Mouse (Mus musculus): ENCODE results near the gene Cped1. TPM values are rescaled to one million over a fixed set of nuclear protein-coding genes. Genes with fewer than 3 reads are reported as not detected.
A peak's percentile ranks its signal among the peaks of the same experiment; 100 is the strongest.

Gene Cped1
- polyA plus RNA-seq, 1 experiment from 2014 or later: 23.0 TPM

GRCm38 (mm10) chr6:22288004-22288736 lies 302.5 kb downstream of the Cped1 start, which contains the start of gene Wnt16:
TSS of gene Wnt16 (plus strand) at chr6:22288227.
- no peak within 1 kb of the TSS for H3K9ac ChIP-seq (ENCODE audit: low read depth, low read length)
- peaks cover 28% of the 10 kb centered on the region for H3K27me3 ChIP-seq (ENCODE audit: insufficient read depth, low read length)
- ATAC-seq (replicated peaks; ENCODE audit: low FRiP score, low read depth) (peak; percentile 63), DNase-seq (ENCODE audit: low spot score) (no peak)
- WGBS: 4% methylated on average over 20 of the region's 20 CpGs
- peak within 1 kb of the TSS; percentile 33 for H3K4me3 ChIP-seq (replicated peaks; ENCODE audit: low read depth, low read length)
- H3K36me3 ChIP-seq (ENCODE audit: insufficient read depth, low read length): no peaks in the 10 kb centered on the region
- no peaks in the 10 kb centered on the region for H3K9me3 ChIP-seq (replicated peaks; ENCODE audit: low read length)
- 0 out of 2 replicates have a peak, but pooled peaks cover 8% of the 10 kb centered on the region for H3K4me1 ChIP-seq (replicated peaks; ENCODE audit: insufficient read depth, low read length)
- no peak within 1 kb of the TSS for H3K27ac ChIP-seq
- peak within 1 kb of the TSS; percentile 50 for H3K4me2 ChIP-seq (ENCODE audit: low read length)
- no peak for TF ChIP-seq CTCF (IDR thresholded peaks at IDR 0.05; ENCODE audit: low read depth)

- H3K27me3 ChIP-seq (ENCODE audit: insufficient read depth, low read length): peaks cover 28% of the 10 kb centered on the region
- ATAC-seq (replicated peaks; ENCODE audit: low FRiP score, low read depth) (peak; percentile 61), DNase-seq (ENCODE audit: low spot score) (peak; percentile 33)
- 1% methylated on average over 38 of the region's 38 CpGs for WGBS
- peak; percentile 51 for TF ChIP-seq CTCF (IDR thresholded peaks at IDR 0.05; ENCODE audit: low read depth)
- H3K27ac ChIP-seq: no peak overlapping the region
- no peaks in the 10 kb centered on the region for H3K9me3 ChIP-seq (replicated peaks; ENCODE audit: low read length)
- H3K9ac ChIP-seq (ENCODE audit: low read depth, low read length): no peak overlapping the region
- H3K36me3 ChIP-seq (ENCODE audit: insufficient read depth, low read length): no peaks in the 10 kb centered on the region
- peak overlapping the region; percentile 50 for H3K4me2 ChIP-seq (ENCODE audit: low read length)
- H3K4me1 ChIP-seq (replicated peaks; ENCODE audit: insufficient read depth, low read length): 0 out of 2 replicates have a peak, but pooled peaks cover 8% of the 10 kb centered on the region
- peak overlapping the region; percentile 33 for H3K4me3 ChIP-seq (replicated peaks; ENCODE audit: low read depth, low read length)
These were observed 303.2 kb downstream of the Cped1 start for GRCm38 (mm10) chr6:22288737-22289460.

GRCm38 (mm10) chr6:22289461-22290021 lies 303.8 kb downstream of the Cped1 start:
- peaks cover 28% of the 10 kb centered on the region for H3K27me3 ChIP-seq (ENCODE audit: insufficient read depth, low read length)
- no peak overlapping the region for H3K27ac ChIP-seq
- no peak for ATAC-seq (replicated peaks; ENCODE audit: low FRiP score, low read depth)
- H3K4me2 ChIP-seq (ENCODE audit: low read length): peak overlapping the region; percentile 50
- H3K9me3 ChIP-seq (replicated peaks; ENCODE audit: low read length): no peaks in the 10 kb centered on the region
- peak overlapping the region; percentile 33 for H3K4me3 ChIP-seq (replicated peaks; ENCODE audit: low read depth, low read length)
- H3K4me1 ChIP-seq (replicated peaks; ENCODE audit: insufficient read depth, low read length): 0 out of 2 replicates have a peak, but pooled peaks cover 8% of the 10 kb centered on the region
- WGBS: 2% methylated on average over 21 of the region's 21 CpGs
- no peaks in the 10 kb centered on the region for H3K36me3 ChIP-seq (ENCODE audit: insufficient read depth, low read length)
- H3K9ac ChIP-seq (ENCODE audit: low read depth, low read length): no peak overlapping the region
- no peak for DNase-seq (ENCODE audit: low spot score)
- TF ChIP-seq CTCF (IDR thresholded peaks at IDR 0.05; ENCODE audit: low read depth): no peak

- Histone ChIP-seq H3K9ac (ENCODE audit: low read depth, low read length) (no peak overlapping the region), H3K4me1 (replicated peaks; ENCODE audit: insufficient read depth, low read length) (0 out of 2 replicates have a peak, but pooled peaks cover 8% of the 10 kb centered on the region)
- 80% methylated on average over 8 of the region's 8 CpGs for WGBS
These were observed 305.1 kb downstream of the Cped1 start for GRCm38 (mm10) chr6:22290790-22291189.

GRCm38 (mm10) chr6:22292056-22292455 lies 306.3 kb downstream of the Cped1 start:
- Histone ChIP-seq H3K27me3 (ENCODE audit: insufficient read depth, low read length) (peaks cover 26% of the 10 kb centered on the region), H3K4me2 (ENCODE audit: low read length) (no peak overlapping the region), H3K36me3 (ENCODE audit: insufficient read depth, low read length) (no peaks in the 10 kb centered on the region), H3K4me3 (replicated peaks; ENCODE audit: low read depth, low read length) (no peak overlapping the region), H3K9me3 (replicated peaks; ENCODE audit: low read length) (no peaks in the 10 kb centered on the region), H3K4me1 (replicated peaks; ENCODE audit: insufficient read depth, low read length) (0 out of 2 replicates have a peak, but pooled peaks cover 8% of the 10 kb centered on the region), H3K9ac (ENCODE audit: low read depth, low read length) (no peak overlapping the region), H3K27ac (no peak overlapping the region)
- WGBS: 33% methylated on average over 4 of the region's 4 CpGs
- ATAC-seq (replicated peaks; ENCODE audit: low FRiP score, low read depth) (no peak), DNase-seq (ENCODE audit: low spot score) (peak; percentile 44)
- no peak for TF ChIP-seq CTCF (IDR thresholded peaks at IDR 0.05; ENCODE audit: low read depth)

More at GRCm38 (mm10) chr6:22290790-22291189, 305.1 kb downstream of the Cped1 start:
- DNase-seq (ENCODE audit: low spot score) (no peak), ATAC-seq (replicated peaks; ENCODE audit: low FRiP score, low read depth) (no peak)
- H3K4me2 ChIP-seq (ENCODE audit: low read length): no peak overlapping the region
- no peak overlapping the region for H3K4me3 ChIP-seq (replicated peaks; ENCODE audit: low read depth, low read length)
- H3K27me3 ChIP-seq (ENCODE audit: insufficient read depth, low read length): peaks cover 28% of the 10 kb centered on the region
- no peaks in the 10 kb centered on the region for H3K36me3 ChIP-seq (ENCODE audit: insufficient read depth, low read length)
- H3K9me3 ChIP-seq (replicated peaks; ENCODE audit: low read length): no peaks in the 10 kb centered on the region
- no peak overlapping the region for H3K27ac ChIP-seq
- TF ChIP-seq CTCF (IDR thresholded peaks at IDR 0.05; ENCODE audit: low read depth): no peak

- no peak for TF ChIP-seq CTCF (IDR thresholded peaks at IDR 0.05; ENCODE audit: low read depth)
- DNase-seq (ENCODE audit: low spot score) (no peak), ATAC-seq (replicated peaks; ENCODE audit: low FRiP score, low read depth) (no peak)
- Histone ChIP-seq H3K9ac (ENCODE audit: low read depth, low read length) (no peak overlapping the region), H3K9me3 (replicated peaks; ENCODE audit: low read length) (no peaks in the 10 kb centered on the region), H3K27me3 (ENCODE audit: insufficient read depth, low read length) (peaks cover 10% of the 10 kb centered on the region), H3K4me3 (replicated peaks; ENCODE audit: low read depth, low read length) (no peak overlapping the region), H3K27ac (no peak overlapping the region), H3K4me1 (replicated peaks; ENCODE audit: insufficient read depth, low read length) (0 out of 2 replicates have a peak, but pooled peaks cover 4% of the 10 kb centered on the region), H3K4me2 (ENCODE audit: low read length) (no peak overlapping the region), H3K36me3 (ENCODE audit: insufficient read depth, low read length) (no peaks in the 10 kb centered on the region)
- 73% methylated on average over 3 of the region's 3 CpGs for WGBS
These were observed 308.2 kb downstream of the Cped1 start for GRCm38 (mm10) chr6:22293922-22294321.

All from kidney, postnatal 0 days (tissue).